Mouse (Mus musculus): ENCODE data around the gene Entpd6. TPM values are rescaled to one million over a fixed set of nuclear protein-coding genes. Genes with fewer than 3 reads are reported as not detected.
A peak's percentile ranks its signal among the peaks of the same experiment; 100 is the strongest.

The Entpd6 gene
- polyA plus RNA-seq, 1 experiment from 2014 or later, result 34.4 TPM

GRCm38 (mm10) chr2:150771996-150772395 is 23.2 kb downstream of the Entpd6 start:
- H3K27me3 ChIP-seq (replicated peaks; ENCODE audit: control insufficient read depth, insufficient read depth, low read length), result no peaks in the 10 kb centered on the region
- peaks cover 5% of the 10 kb centered on the region; the same call in 1 of the 2 replicates for H3K36me3 ChIP-seq (ENCODE audit: control insufficient read depth, insufficient read depth, low read length)
- H3K9ac ChIP-seq (ENCODE audit: low read depth, low read length), result no peak overlapping the region
- DNase-seq (ENCODE audit: low spot score) (no peak), ATAC-seq (replicated peaks; ENCODE audit: low FRiP score) (peak; percentile 6; the same call in 1 of the 2 replicates)
- H3K9me3 ChIP-seq (ENCODE audit: control insufficient read depth, low read length), result no peaks in the 10 kb centered on the region
- H3K27ac ChIP-seq (ENCODE audit: low read depth, low read length), result no peak overlapping the region
- WGBS, result 85% methylated on average over 8 of the region's 8 CpGs
- no peak overlapping the region for H3K4me3 ChIP-seq (ENCODE audit: low read depth, low read length)
- no peak overlapping the region for H3K4me2 ChIP-seq
- peaks cover 4% of the 10 kb centered on the region for H3K4me1 ChIP-seq (replicated peaks; ENCODE audit: control insufficient read depth, insufficient read depth, low read length)

- DNase-seq (ENCODE audit: low spot score), result no peak
- ATAC-seq (replicated peaks; ENCODE audit: low FRiP score), result peak; percentile 55
- H3K36me3 ChIP-seq (ENCODE audit: control insufficient read depth, insufficient read depth, low read length), result peaks cover 3% of the 10 kb centered on the region; the same call in 1 of the 2 replicates
- H3K4me1 ChIP-seq (replicated peaks; ENCODE audit: control insufficient read depth, insufficient read depth, low read length), result peaks cover 4% of the 10 kb centered on the region
- H3K4me2 ChIP-seq, result no peak overlapping the region
- 69% methylated on average over 10 of the region's 10 CpGs for WGBS
- no peak overlapping the region for H3K9ac ChIP-seq (ENCODE audit: low read depth, low read length)
- no peaks in the 10 kb centered on the region for H3K9me3 ChIP-seq (ENCODE audit: control insufficient read depth, low read length)
- H3K27me3 ChIP-seq (replicated peaks; ENCODE audit: control insufficient read depth, insufficient read depth, low read length), result no peaks in the 10 kb centered on the region
- no peak overlapping the region for H3K4me3 ChIP-seq (ENCODE audit: low read depth, low read length)
- H3K27ac ChIP-seq (ENCODE audit: low read depth, low read length), result no peak overlapping the region
Measured at GRCm38 (mm10) chr2:150772466-150773119, 23.8 kb downstream of the Entpd6 start.

- ATAC-seq (replicated peaks; ENCODE audit: low FRiP score) (no peak), DNase-seq (ENCODE audit: low spot score) (no peak)
- no peak overlapping the region for H3K4me2 ChIP-seq
- WGBS, result 67% methylated on average over 2 of the region's 2 CpGs
- H3K4me3 ChIP-seq (ENCODE audit: low read depth, low read length), result no peak overlapping the region
- peaks cover 16% of the 10 kb centered on the region for H3K4me1 ChIP-seq (replicated peaks; ENCODE audit: control insufficient read depth, insufficient read depth, low read length)
- H3K9ac ChIP-seq (ENCODE audit: low read depth, low read length), result no peak overlapping the region
- H3K27me3 ChIP-seq (replicated peaks; ENCODE audit: control insufficient read depth, insufficient read depth, low read length), result no peaks in the 10 kb centered on the region; the same call in 1 of the 2 replicates
- H3K27ac ChIP-seq (ENCODE audit: low read depth, low read length), result no peak overlapping the region
- H3K9me3 ChIP-seq (ENCODE audit: control insufficient read depth, low read length), result no peaks in the 10 kb centered on the region
- no peaks in the 10 kb centered on the region for H3K36me3 ChIP-seq (ENCODE audit: control insufficient read depth, insufficient read depth, low read length)
Measured at GRCm38 (mm10) chr2:150782801-150783200, 34.0 kb downstream of the Entpd6 start.

- WGBS, result 3% methylated on average over 54 of the region's 58 CpGs
Measured at GRCm38 (mm10) chr2:150786251-150787180, 37.7 kb downstream of the Entpd6 start, which contains the start of gene Pygb. TSS of gene Pygb (plus strand) at chr2:150786735.

GRCm38 (mm10) chr2:150787234-150787771 is 38.5 kb downstream of the Entpd6 start:
- Histone ChIP-seq H3K9ac (ENCODE audit: low read depth, low read length) (peak overlapping the region; percentile 67), H3K27me3 (replicated peaks; ENCODE audit: control insufficient read depth, insufficient read depth, low read length) (no peaks in the 10 kb centered on the region), H3K4me3 (ENCODE audit: low read depth, low read length) (peak overlapping the region; percentile 84), H3K4me2 (peak overlapping the region; percentile 97), H3K9me3 (ENCODE audit: control insufficient read depth, low read length) (no peaks in the 10 kb centered on the region), H3K27ac (ENCODE audit: low read depth, low read length) (no peak overlapping the region), H3K4me1 (replicated peaks; ENCODE audit: control insufficient read depth, insufficient read depth, low read length) (peaks cover 18% of the 10 kb centered on the region), H3K36me3 (ENCODE audit: control insufficient read depth, insufficient read depth, low read length) (peaks cover 3% of the 10 kb centered on the region)
- DNase-seq (ENCODE audit: low spot score) (peak; percentile 51), ATAC-seq (replicated peaks; ENCODE audit: low FRiP score) (no peak)
- 1% methylated on average over 23 of the region's 23 CpGs for WGBS

More at GRCm38 (mm10) chr2:150786251-150787180, 37.7 kb downstream of the Entpd6 start, which contains the start of gene Pygb:
- no peaks in the 10 kb centered on the region for H3K27me3 ChIP-seq (replicated peaks; ENCODE audit: control insufficient read depth, insufficient read depth, low read length)
- H3K27ac ChIP-seq (ENCODE audit: low read depth, low read length), result peak within 1 kb of the TSS; percentile 55; the same call in 1 of the 2 replicates
- H3K4me1 ChIP-seq (replicated peaks; ENCODE audit: control insufficient read depth, insufficient read depth, low read length), result peaks cover 18% of the 10 kb centered on the region
- DNase-seq (ENCODE audit: low spot score) (peak; percentile 84), ATAC-seq (replicated peaks; ENCODE audit: low FRiP score) (peak; percentile 95)
- no peaks in the 10 kb centered on the region for H3K9me3 ChIP-seq (ENCODE audit: control insufficient read depth, low read length)
- peak within 1 kb of the TSS; percentile 97 for H3K4me2 ChIP-seq
- peak within 1 kb of the TSS; percentile 67 for H3K9ac ChIP-seq (ENCODE audit: low read depth, low read length)
- no peaks in the 10 kb centered on the region for H3K36me3 ChIP-seq (ENCODE audit: control insufficient read depth, insufficient read depth, low read length)
- peak within 1 kb of the TSS; percentile 84 for H3K4me3 ChIP-seq (ENCODE audit: low read depth, low read length)

GRCm38 (mm10) chr2:150788768-150789550 is 40.1 kb downstream of the Entpd6 start:
- DNase-seq (ENCODE audit: low spot score), result no peak
- Histone ChIP-seq H3K36me3 (ENCODE audit: control insufficient read depth, insufficient read depth, low read length) (peaks cover 7% of the 10 kb centered on the region), H3K27me3 (replicated peaks; ENCODE audit: control insufficient read depth, insufficient read depth, low read length) (no peaks in the 10 kb centered on the region), H3K4me1 (replicated peaks; ENCODE audit: control insufficient read depth, insufficient read depth, low read length) (peaks cover 18% of the 10 kb centered on the region), H3K9ac (ENCODE audit: low read depth, low read length) (no peak overlapping the region), H3K4me2 (no peak overlapping the region), H3K27ac (ENCODE audit: low read depth, low read length) (no peak overlapping the region), H3K9me3 (ENCODE audit: control insufficient read depth, low read length) (no peaks in the 10 kb centered on the region), H3K4me3 (ENCODE audit: low read depth, low read length) (no peak overlapping the region)
- no peak for ATAC-seq (replicated peaks; ENCODE audit: low FRiP score)
- WGBS, result 64% methylated on average over 4 of the region's 4 CpGs

DNA sequence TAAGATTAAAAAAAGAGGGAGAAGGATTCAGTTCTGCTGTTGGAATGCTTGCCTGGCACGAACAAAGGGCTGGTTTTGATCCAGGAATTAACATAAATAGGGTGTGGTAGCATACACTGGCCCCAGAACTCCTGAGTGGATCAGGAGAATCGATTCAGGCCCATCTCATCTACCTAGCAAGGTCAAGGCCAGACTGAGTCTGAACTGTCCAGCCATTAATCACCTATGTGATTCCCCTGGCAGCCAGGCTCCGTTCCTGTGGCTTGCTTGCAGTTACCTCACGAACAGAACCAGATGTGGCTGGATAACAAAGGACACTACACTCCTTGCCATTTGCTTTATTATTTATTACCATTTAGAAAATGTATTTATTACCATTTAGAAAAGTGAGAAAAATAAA is 44.5 kb downstream of the Entpd6 start:
- Histone ChIP-seq H3K4me1 (replicated peaks; ENCODE audit: control insufficient read depth, insufficient read depth, low read length) (no peaks in the 10 kb centered on the region), H3K9ac (ENCODE audit: low read depth, low read length) (no peak overlapping the region), H3K9me3 (ENCODE audit: control insufficient read depth, low read length) (no peaks in the 10 kb centered on the region), H3K36me3 (ENCODE audit: control insufficient read depth, insufficient read depth, low read length) (peaks cover 10% of the 10 kb centered on the region), H3K4me3 (ENCODE audit: low read depth, low read length) (no peak overlapping the region), H3K27ac (ENCODE audit: low read depth, low read length) (no peak overlapping the region), H3K27me3 (replicated peaks; ENCODE audit: control insufficient read depth, insufficient read depth, low read length) (no peaks in the 10 kb centered on the region), H3K4me2 (no peak overlapping the region)
- no peak for ATAC-seq (replicated peaks; ENCODE audit: low FRiP score)
- no peak for DNase-seq (ENCODE audit: low spot score)
- 77% methylated on average over 4 of the region's 4 CpGs for WGBS

- Histone ChIP-seq H3K9ac (ENCODE audit: low read depth, low read length) (no peak overlapping the region), H3K36me3 (ENCODE audit: control insufficient read depth, insufficient read depth, low read length) (peaks cover 8% of the 10 kb centered on the region; the same call in 1 of the 2 replicates), H3K4me2 (no peak overlapping the region), H3K9me3 (ENCODE audit: control insufficient read depth, low read length) (no peaks in the 10 kb centered on the region), H3K4me3 (ENCODE audit: low read depth, low read length) (no peak overlapping the region), H3K27me3 (replicated peaks; ENCODE audit: control insufficient read depth, insufficient read depth, low read length) (no peaks in the 10 kb centered on the region), H3K27ac (ENCODE audit: low read depth, low read length) (no peak overlapping the region), H3K4me1 (replicated peaks; ENCODE audit: control insufficient read depth, insufficient read depth, low read length) (no peaks in the 10 kb centered on the region)
- WGBS, result 79% methylated on average over 7 of the region's 7 CpGs
- ATAC-seq (replicated peaks; ENCODE audit: low FRiP score), result no peak
- DNase-seq (ENCODE audit: low spot score), result no peak
Measured at GRCm38 (mm10) chr2:150798084-150798483, 49.2 kb downstream of the Entpd6 start.

Data from liver, embryonic 11.5 days (tissue).